Mouse (Mus musculus): ENCODE results near the gene Runx2. TPM values are rescaled to one million over a fixed set of nuclear protein-coding genes. Genes with fewer than 3 reads are reported as not detected.

The Runx2 gene
- polyA plus RNA-seq, 1 experiment from 2014 or later, result 0.34 TPM

DNA sequence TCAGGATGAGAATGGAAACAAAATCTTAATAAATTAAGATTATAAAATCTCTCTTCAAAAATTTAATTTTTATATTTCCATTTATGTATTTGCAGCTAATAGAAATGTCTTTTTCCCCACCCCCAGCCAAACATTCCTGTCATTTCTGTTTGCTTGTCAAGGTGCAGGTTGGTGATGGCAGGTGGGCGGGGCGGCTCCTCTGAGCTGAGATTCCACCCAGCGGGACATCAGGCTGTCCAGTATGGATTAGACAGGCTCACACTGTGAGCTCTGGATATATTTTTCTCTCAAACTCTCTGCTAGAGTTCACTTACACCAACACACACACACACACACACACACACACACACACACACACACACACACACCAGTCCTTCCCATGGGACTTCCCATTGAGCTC lies 306.9 kb downstream of the Runx2 start:
- no peaks in the 10 kb centered on the region for H3K9me3 ChIP-seq (ENCODE audit: low read length)
- no peak for ATAC-seq
- no peak overlapping the region for H3K27ac ChIP-seq (ENCODE audit: low read depth)
- no peaks in the 10 kb centered on the region for H3K27me3 ChIP-seq (ENCODE audit: insufficient read depth, low read length)
- no peak for DNase-seq
- no peak overlapping the region for H3K4me3 ChIP-seq (ENCODE audit: low read depth, low read length)
- WGBS (ENCODE audit: insufficient replicate concordance), result 90% methylated on average over 3 of the region's 3 CpGs
- TF ChIP-seq EP300 (IDR thresholded peaks at IDR 0.05; ENCODE audit: low read depth), result no peak
- TF ChIP-seq CTCF (IDR thresholded peaks at IDR 0.05; ENCODE audit: low read depth), result no peak
- no peak overlapping the region for H3K9ac ChIP-seq (replicated peaks)
- H3K36me3 ChIP-seq (replicated peaks; ENCODE audit: insufficient read depth, low read length), result no peaks in the 10 kb centered on the region
- no peak overlapping the region for H3K4me2 ChIP-seq (ENCODE audit: low read depth, low read length)
- H3K4me1 ChIP-seq (ENCODE audit: insufficient read depth), result no peaks in the 10 kb centered on the region

DNA sequence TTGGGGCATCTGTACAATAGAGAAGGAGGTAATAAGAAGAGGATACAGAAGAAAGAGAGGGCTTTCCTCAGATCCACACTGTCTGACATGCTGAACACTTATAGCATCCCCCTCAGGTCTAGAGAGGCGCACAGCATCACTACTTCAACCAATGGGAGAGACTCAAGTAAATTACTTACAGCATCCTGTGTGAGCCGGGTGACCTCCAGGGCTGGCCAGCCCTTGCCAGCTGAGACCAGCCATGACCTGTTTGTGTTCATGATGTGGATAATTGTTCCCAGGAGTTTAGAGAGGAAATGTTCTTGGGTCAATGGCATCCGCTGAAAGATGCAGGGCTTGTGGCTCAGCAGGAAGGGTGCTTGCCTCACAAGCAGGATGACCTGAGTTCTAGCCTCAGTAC lies 308.1 kb downstream of the Runx2 start:
- Histone ChIP-seq H3K27ac (ENCODE audit: low read depth) (no peak overlapping the region), H3K4me2 (ENCODE audit: low read depth, low read length) (no peak overlapping the region), H3K4me1 (ENCODE audit: insufficient read depth) (no peaks in the 10 kb centered on the region), H3K36me3 (replicated peaks; ENCODE audit: insufficient read depth, low read length) (no peaks in the 10 kb centered on the region), H3K4me3 (ENCODE audit: low read depth, low read length) (no peak overlapping the region), H3K9ac (replicated peaks) (no peak overlapping the region), H3K27me3 (ENCODE audit: insufficient read depth, low read length) (no peaks in the 10 kb centered on the region), H3K9me3 (ENCODE audit: low read length) (no peaks in the 10 kb centered on the region)
- WGBS (ENCODE audit: insufficient replicate concordance), result 79% methylated on average over 3 of the region's 3 CpGs
- DNase-seq, result no peak
- no peak for ATAC-seq
- TF ChIP-seq CTCF (IDR thresholded peaks at IDR 0.05; ENCODE audit: low read depth) (no peak), EP300 (IDR thresholded peaks at IDR 0.05; ENCODE audit: low read depth) (no peak)

DNA sequence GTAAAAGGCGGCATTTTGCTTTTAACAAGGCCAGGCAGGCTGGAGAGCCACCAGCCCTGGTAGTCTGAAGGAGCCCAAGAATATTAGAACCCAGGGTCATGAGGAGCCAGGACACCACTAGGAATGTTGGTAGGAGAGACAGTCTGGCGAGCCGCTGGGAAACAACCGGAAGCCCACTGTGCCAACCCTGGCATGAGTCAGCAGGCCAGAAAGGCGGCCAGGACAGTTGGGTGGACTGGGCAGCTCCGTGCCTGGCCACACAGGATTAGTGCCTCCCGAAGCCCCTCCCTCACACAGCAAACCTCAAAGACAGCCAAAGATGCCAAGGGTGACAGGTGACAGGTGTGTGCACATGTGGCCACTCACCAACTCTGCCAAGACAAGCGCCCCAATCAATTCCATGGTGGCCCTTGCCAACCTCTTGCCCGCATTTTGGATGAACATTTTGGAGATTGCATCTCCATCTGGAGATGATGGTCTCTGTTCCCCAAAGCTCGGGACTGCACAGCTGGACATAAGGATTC lies 309.7 kb downstream of the Runx2 start:
- no peaks in the 10 kb centered on the region for H3K4me1 ChIP-seq (ENCODE audit: insufficient read depth)
- WGBS (ENCODE audit: insufficient replicate concordance), result 81% methylated on average over 10 of the region's 10 CpGs
- H3K27me3 ChIP-seq (ENCODE audit: insufficient read depth, low read length), result no peaks in the 10 kb centered on the region
- no peaks in the 10 kb centered on the region for H3K9me3 ChIP-seq (ENCODE audit: low read length)
- ATAC-seq, result no peak
- no peaks in the 10 kb centered on the region for H3K36me3 ChIP-seq (replicated peaks; ENCODE audit: insufficient read depth, low read length)
- no peak overlapping the region for H3K4me3 ChIP-seq (ENCODE audit: low read depth, low read length)
- no peak for DNase-seq
- no peak for TF ChIP-seq EP300 (IDR thresholded peaks at IDR 0.05; ENCODE audit: low read depth)
- TF ChIP-seq CTCF (IDR thresholded peaks at IDR 0.05; ENCODE audit: low read depth), result no peak
- no peak overlapping the region for H3K9ac ChIP-seq (replicated peaks)
- H3K4me2 ChIP-seq (ENCODE audit: low read depth, low read length), result no peak overlapping the region
- no peak overlapping the region for H3K27ac ChIP-seq (ENCODE audit: low read depth)

- no peak for ATAC-seq
- DNase-seq, result no peak
- Histone ChIP-seq H3K9ac (replicated peaks) (no peak overlapping the region), H3K27ac (ENCODE audit: low read depth) (no peak overlapping the region), H3K4me2 (ENCODE audit: low read depth, low read length) (no peak overlapping the region), H3K9me3 (ENCODE audit: low read length) (no peaks in the 10 kb centered on the region), H3K4me3 (ENCODE audit: low read depth, low read length) (no peak overlapping the region), H3K4me1 (ENCODE audit: insufficient read depth) (no peaks in the 10 kb centered on the region), H3K27me3 (ENCODE audit: insufficient read depth, low read length) (no peaks in the 10 kb centered on the region), H3K36me3 (replicated peaks; ENCODE audit: insufficient read depth, low read length) (no peaks in the 10 kb centered on the region)
- 82% methylated on average over 5 of the region's 5 CpGs for WGBS (ENCODE audit: insufficient replicate concordance)
- TF ChIP-seq CTCF (IDR thresholded peaks at IDR 0.05; ENCODE audit: low read depth) (no peak), EP300 (IDR thresholded peaks at IDR 0.05; ENCODE audit: low read depth) (no peak)
These were observed 312.4 kb downstream of the Runx2 start for GRCm38 (mm10) chr17:44502176-44502575.

DNA sequence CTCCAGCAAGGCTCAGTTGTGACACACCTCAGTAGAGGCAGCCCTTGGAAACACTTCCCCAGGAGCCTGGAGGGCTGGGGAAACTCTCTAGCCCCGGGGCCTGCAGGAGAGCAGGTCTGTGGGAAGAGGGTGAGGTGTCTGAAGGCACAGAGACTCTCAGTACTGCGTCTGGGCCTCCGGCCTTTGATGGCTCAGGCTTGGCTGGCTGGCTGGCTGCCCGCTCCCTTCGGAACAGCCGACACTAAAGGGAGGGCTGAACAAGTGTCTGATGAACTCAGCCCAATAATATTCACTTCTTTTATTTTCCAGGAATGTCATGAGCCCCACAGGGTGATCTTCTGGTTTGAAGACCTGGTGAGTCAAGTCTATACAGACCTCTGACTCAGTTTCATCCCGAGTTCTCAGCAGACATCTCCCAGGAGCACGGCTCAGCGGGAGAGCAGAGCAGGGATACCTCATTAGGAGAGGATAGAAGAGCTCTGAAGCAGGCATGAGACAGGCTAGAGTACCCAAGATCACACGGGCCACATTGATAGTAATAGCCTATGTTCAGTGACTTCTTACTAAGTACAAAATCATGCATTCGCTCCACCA lies 314.2 kb downstream of the Runx2 start:
- no peak overlapping the region for H3K4me2 ChIP-seq (ENCODE audit: low read depth, low read length)
- H3K9ac ChIP-seq (replicated peaks), result no peak overlapping the region
- H3K9me3 ChIP-seq (ENCODE audit: low read length), result no peaks in the 10 kb centered on the region
- TF ChIP-seq CTCF (IDR thresholded peaks at IDR 0.05; ENCODE audit: low read depth) (no peak), EP300 (IDR thresholded peaks at IDR 0.05; ENCODE audit: low read depth) (no peak)
- ATAC-seq (no peak), DNase-seq (no peak)
- no peak overlapping the region for H3K4me3 ChIP-seq (ENCODE audit: low read depth, low read length)
- H3K4me1 ChIP-seq (ENCODE audit: insufficient read depth), result no peaks in the 10 kb centered on the region
- no peaks in the 10 kb centered on the region for H3K36me3 ChIP-seq (replicated peaks; ENCODE audit: insufficient read depth, low read length)
- H3K27me3 ChIP-seq (ENCODE audit: insufficient read depth, low read length), result no peaks in the 10 kb centered on the region
- no peak overlapping the region for H3K27ac ChIP-seq (ENCODE audit: low read depth)
- WGBS (ENCODE audit: insufficient replicate concordance), result 76% methylated on average over 11 of the region's 11 CpGs

- WGBS (ENCODE audit: insufficient replicate concordance), result 40% methylated on average over 11 of the region's 11 CpGs
- Histone ChIP-seq H3K27ac (ENCODE audit: low read depth) (no peak overlapping the region), H3K27me3 (ENCODE audit: insufficient read depth, low read length) (no peaks in the 10 kb centered on the region), H3K9ac (replicated peaks) (no peak overlapping the region), H3K4me2 (ENCODE audit: low read depth, low read length) (no peak overlapping the region), H3K9me3 (ENCODE audit: low read length) (no peaks in the 10 kb centered on the region), H3K4me1 (ENCODE audit: insufficient read depth) (no peaks in the 10 kb centered on the region), H3K4me3 (ENCODE audit: low read depth, low read length) (no peak overlapping the region), H3K36me3 (replicated peaks; ENCODE audit: insufficient read depth, low read length) (no peaks in the 10 kb centered on the region)
- ATAC-seq (no peak), DNase-seq (no peak)
- TF ChIP-seq CTCF (IDR thresholded peaks at IDR 0.05; ENCODE audit: low read depth) (no peak), EP300 (IDR thresholded peaks at IDR 0.05; ENCODE audit: low read depth) (no peak)
These were observed 324.3 kb downstream of the Runx2 start for GRCm38 (mm10) chr17:44490164-44490794.
